Comparison of ENCODE assay signal across 8 mouse cellular contexts in the genomic region with DNA sequence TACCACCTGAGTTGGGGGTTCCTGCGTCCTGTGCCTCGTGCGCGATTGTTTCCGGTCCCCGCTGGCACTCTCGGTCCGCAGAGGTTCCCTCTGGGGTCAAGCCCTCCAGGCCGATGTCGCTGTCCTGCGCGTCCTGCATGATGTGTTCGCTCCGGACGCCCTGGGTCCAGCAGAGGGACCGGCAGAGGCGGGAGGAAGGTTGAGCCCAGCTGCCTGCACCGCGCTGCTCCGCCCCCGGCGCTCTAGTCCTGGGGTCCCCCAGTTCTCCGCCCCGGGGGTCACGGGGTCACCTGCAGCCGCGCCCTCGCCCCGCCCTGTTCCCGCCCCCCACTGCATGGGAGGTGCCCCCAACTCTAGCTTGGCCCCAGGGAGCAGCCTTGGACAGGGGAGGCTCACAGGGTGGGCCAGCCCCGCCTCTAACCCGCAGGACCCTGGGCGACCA. TPM values are rescaled to one million over a fixed set of nuclear protein-coding genes. Genes with fewer than 3 reads are reported as not detected.
DNase-seq lines count a peak whose midpoint lies in the region; ATAC-seq and TF ChIP-seq lines count a peak whose summit lies in the region.

No protein-coding gene starts in this region.

- peak overlapping the region; percentile 60 for H3K27ac ChIP-seq in heart, adult 2 months
- H3K27ac ChIP-seq in hindbrain, embryonic 13.5 days = no peak overlapping the region

- no peaks in the 10 kb centered on the region for H3K79me2 ChIP-seq in heart, adult 2 months (replicated peaks; ENCODE audit: control insufficient read depth, insufficient read depth, low read length)

- no peak for DNase-seq in heart, adult 2 months
- no peak for DNase-seq in heart, postnatal 10 days
- DNase-seq in embryo, embryonic 10.5 days (ENCODE audit: low spot score) = peak; percentile 51
- peak; percentile 30 for DNase-seq in mesoderm, embryonic 11.5 days (ENCODE audit: low read depth, low spot score)
- DNase-seq in left cerebral cortex, adult 8-10 months (ENCODE audit: low spot score in 2 of 2) = no peak
- DNase-seq in left cerebral cortex, postnatal 25 days (ENCODE audit: low spot score in 2 of 2) = no peak

- H3K9ac ChIP-seq in heart, adult 2 months (ENCODE audit: low read depth, low read length) = peak overlapping the region; percentile 72
- H3K9ac ChIP-seq in hindbrain, embryonic 13.5 days = peak overlapping the region; percentile 68

- no peak for ATAC-seq in hindbrain, embryonic 13.5 days (ENCODE audit: low FRiP score)
- no peak for ATAC-seq in CD4-positive, CD25-positive, alpha-beta regulatory T cell, adult 4 months

- intact Hi-C loops in heart, adult 2 months (cut with DNase I) = no loop called here
- intact Hi-C loops in heart, postnatal 10 days (cut with DNase I) = no loop called here
- intact Hi-C loops in left cerebral cortex, postnatal 25 days (cut with DNase I) = no loop called here

- H3K9me3 ChIP-seq in hindbrain, embryonic 13.5 days = no peaks in the 10 kb centered on the region

- H3K27me3 ChIP-seq in heart, adult 2 months (ENCODE audit: control insufficient read depth, insufficient read depth, low read length) = peaks cover 10% of the 10 kb centered on the region; the same call in 1 of the 2 replicates
- H3K27me3 ChIP-seq in hindbrain, embryonic 13.5 days = peaks cover 39% of the 10 kb centered on the region

- H3K4me1 ChIP-seq in heart, adult 2 months (ENCODE audit: control insufficient read depth, insufficient read depth, low read length) = no peaks in the 10 kb centered on the region; the same call in 1 of the 2 replicates
- H3K4me1 ChIP-seq in hindbrain, embryonic 13.5 days (replicated peaks) = peaks cover 15% of the 10 kb centered on the region

- H3K4me2 ChIP-seq in hindbrain, embryonic 13.5 days = peak overlapping the region; percentile 76

- H3K4me3 ChIP-seq in heart, adult 2 months = peak overlapping the region; percentile 27; the same call in 1 of the 2 replicates
- H3K4me3 ChIP-seq in hindbrain, embryonic 13.5 days = peak overlapping the region; percentile 41

- no peak for TF ChIP-seq EP300 in heart, adult 2 months (IDR thresholded peaks at IDR 0.05; ENCODE audit: insufficient read depth, low read depth, low read length)

- H3K36me3 ChIP-seq in heart, adult 2 months (ENCODE audit: control insufficient read depth, insufficient read depth, low read length) = no peaks in the 10 kb centered on the region
- H3K36me3 ChIP-seq in hindbrain, embryonic 13.5 days = no peaks in the 10 kb centered on the region

- WGBS in heart, adult 2 months = 2% methylated on average over 33 of the region's 33 CpGs
- under 1% methylated on average over 31 of the region's 33 CpGs for WGBS in hindbrain, embryonic 13.5 days

- TF ChIP-seq POLR2A in heart, adult 2 months (IDR thresholded peaks at IDR 0.05; ENCODE audit: insufficient read depth, low read depth, low read length) = no peak; the same call in 1 of the 2 replicates

- no peak for TF ChIP-seq CTCF in heart, adult 2 months (IDR thresholded peaks at IDR 0.05)

RNA-seq across cellular contexts. Expression of a gene that starts 13.4 kb away (rescaled TPM):
- total RNA-seq in heart, adult 2 months (2021) = 10 to 100 TPM; 11.1 to 11.7 TPM
- polyA plus RNA-seq in heart, adult 2 months (2012; rRNA removed) = 11.7 and 12.5 TPM in 2 replicates
- 10 to 100 TPM; 18.9 to 24.6 TPM for total RNA-seq in heart, postnatal 10 days (2021)
- polyA plus RNA-seq in hindbrain, embryonic 13.5 days (2015; fragmentation: Nextera tagmentation; extraction: Ambion mirVana) = 5.0 and 5.9 TPM in 2 replicates
- polyA plus RNA-seq in CD4-positive, CD25-positive, alpha-beta regulatory T cell, adult 4 months (2017; shearing (Covaris generic)) = under 1 TPM in 1 of 2 experiments, not detected in 1; 0.09 TPM
- 1 to 10 TPM; 3.6 to 5.7 (median 4.2) TPM for total RNA-seq in left cerebral cortex, adult 8-10 months (2022)
- 1 to 10 TPM; 2.8 to 2.9 TPM for total RNA-seq in left cerebral cortex, postnatal 25 days (2021)

Comparison
In these comparisons a context has a peak if more than half of its experiments do, and no peak if none do; other contexts are left out.
1. DNase-seq: peak in embryo, embryonic 10.5 days (single experiment) and mesoderm, embryonic 11.5 days (single experiment); none in heart, adult 2 months (0 of 2), heart, postnatal 10 days (0 of 2), left cerebral cortex, adult 8-10 months (0 of 2) and left cerebral cortex, postnatal 25 days (0 of 2).